Mouse (Mus musculus): Measurements from ENCODE around the gene Prelid1. TPM values are rescaled to one million over a fixed set of nuclear protein-coding genes. Genes with fewer than 3 reads are reported as not detected.

The Prelid1 gene
- polyA plus RNA-seq, 1 experiment from 2014 or later: 353 TPM

GRCm38 (mm10) chr13:55344286-55344685, 24.0 kb downstream of the Prelid1 start:
- no peak for ATAC-seq
- Histone ChIP-seq H3K36me3 (ENCODE audit: control insufficient read depth, insufficient read depth, low read length) (peaks cover 25% of the 10 kb centered on the region), H3K9me3 (ENCODE audit: control insufficient read depth, low read length) (no peaks in the 10 kb centered on the region), H3K4me1 (ENCODE audit: control insufficient read depth, insufficient read depth, low read depth, low read length) (no peaks in the 10 kb centered on the region), H3K9ac (ENCODE audit: low read depth, low read length) (no peak overlapping the region), H3K27ac (ENCODE audit: low read depth, low read length) (no peak overlapping the region), H3K27me3 (replicated peaks; ENCODE audit: control insufficient read depth, insufficient read depth, low read length) (no peaks in the 10 kb centered on the region), H3K4me3 (ENCODE audit: low read length) (no peak overlapping the region), H3K4me2 (ENCODE audit: low read length) (no peak overlapping the region)
- WGBS: 85% methylated on average over 7 of the region's 7 CpGs

DNA sequence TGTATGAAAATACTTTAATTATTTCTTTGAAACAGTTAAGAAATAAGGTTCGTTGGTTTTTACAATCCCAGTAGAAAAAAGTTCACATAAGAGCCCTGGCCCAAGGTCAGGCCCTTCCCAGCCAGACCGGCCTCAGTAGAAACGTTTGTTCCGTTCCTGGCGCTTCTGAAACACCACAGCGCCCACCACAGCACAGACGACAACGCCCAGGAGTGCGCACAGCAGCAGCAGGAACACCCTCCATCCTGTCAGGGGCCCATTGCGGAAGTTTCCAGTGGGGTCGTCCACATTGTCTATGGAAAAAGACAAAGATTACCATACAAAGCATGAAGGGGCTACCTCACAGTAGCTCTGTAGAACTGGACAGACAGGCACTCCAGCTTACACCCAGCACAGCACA, 26.4 kb downstream of the Prelid1 start:
- H3K9ac ChIP-seq (ENCODE audit: low read depth, low read length): no peak overlapping the region
- no peak for ATAC-seq
- WGBS: 78% methylated on average over 11 of the region's 11 CpGs

GRCm38 (mm10) chr13:55361145-55361544, 40.8 kb downstream of the Prelid1 start:
- Histone ChIP-seq H3K4me2 (ENCODE audit: low read length) (peak overlapping the region; percentile 74), H3K9ac (ENCODE audit: low read depth, low read length) (no peak overlapping the region), H3K9me3 (ENCODE audit: control insufficient read depth, low read length) (no peaks in the 10 kb centered on the region), H3K4me3 (ENCODE audit: low read length) (peak overlapping the region; percentile 70), H3K27me3 (replicated peaks; ENCODE audit: control insufficient read depth, insufficient read depth, low read length) (no peaks in the 10 kb centered on the region), H3K27ac (ENCODE audit: low read depth, low read length) (no peak overlapping the region), H3K4me1 (ENCODE audit: control insufficient read depth, insufficient read depth, low read depth, low read length) (peaks cover 18% of the 10 kb centered on the region), H3K36me3 (ENCODE audit: control insufficient read depth, insufficient read depth, low read length) (peaks cover 9% of the 10 kb centered on the region; the same call in 1 of the 2 replicates)
- no peak for ATAC-seq

More for the DNA sequence above, 26.4 kb downstream of the Prelid1 start:
- H3K27me3 ChIP-seq (replicated peaks; ENCODE audit: control insufficient read depth, insufficient read depth, low read length): no peaks in the 10 kb centered on the region
- no peak overlapping the region for H3K27ac ChIP-seq (ENCODE audit: low read depth, low read length)
- no peak overlapping the region for H3K4me3 ChIP-seq (ENCODE audit: low read length)
- H3K4me2 ChIP-seq (ENCODE audit: low read length): no peak overlapping the region
- H3K36me3 ChIP-seq (ENCODE audit: control insufficient read depth, insufficient read depth, low read length): peaks cover 40% of the 10 kb centered on the region
- H3K9me3 ChIP-seq (ENCODE audit: control insufficient read depth, low read length): no peaks in the 10 kb centered on the region
- no peaks in the 10 kb centered on the region for H3K4me1 ChIP-seq (ENCODE audit: control insufficient read depth, insufficient read depth, low read depth, low read length)

GRCm38 (mm10) chr13:55361974-55362452, 41.7 kb downstream of the Prelid1 start:
- Histone ChIP-seq H3K27ac (ENCODE audit: low read depth, low read length) (peak overlapping the region; percentile 76), H3K9ac (ENCODE audit: low read depth, low read length) (peak overlapping the region; percentile 70), H3K4me3 (ENCODE audit: low read length) (peak overlapping the region; percentile 70), H3K4me1 (ENCODE audit: control insufficient read depth, insufficient read depth, low read depth, low read length) (peaks cover 18% of the 10 kb centered on the region), H3K36me3 (ENCODE audit: control insufficient read depth, insufficient read depth, low read length) (peaks cover 7% of the 10 kb centered on the region; the same call in 1 of the 2 replicates), H3K4me2 (ENCODE audit: low read length) (peak overlapping the region; percentile 74), H3K27me3 (replicated peaks; ENCODE audit: control insufficient read depth, insufficient read depth, low read length) (no peaks in the 10 kb centered on the region; the same call in 1 of the 2 replicates), H3K9me3 (ENCODE audit: control insufficient read depth, low read length) (no peaks in the 10 kb centered on the region)
- 1% methylated on average over 31 of the region's 32 CpGs for WGBS
- ATAC-seq: peak; percentile 41

GRCm38 (mm10) chr13:55362453-55363060, 42.3 kb downstream of the Prelid1 start, which contains the start of gene Lman2:
TSS of gene Lman2 (minus strand) at chr13:55362783.
- H3K27me3 ChIP-seq (replicated peaks; ENCODE audit: control insufficient read depth, insufficient read depth, low read length): no peaks in the 10 kb centered on the region; the same call in 1 of the 2 replicates
- ATAC-seq: peak; percentile 99
- H3K27ac ChIP-seq (ENCODE audit: low read depth, low read length): peak within 1 kb of the TSS; percentile 76
- no peaks in the 10 kb centered on the region for H3K9me3 ChIP-seq (ENCODE audit: control insufficient read depth, low read length)
- H3K4me1 ChIP-seq (ENCODE audit: control insufficient read depth, insufficient read depth, low read depth, low read length): peaks cover 18% of the 10 kb centered on the region
- H3K9ac ChIP-seq (ENCODE audit: low read depth, low read length): peak within 1 kb of the TSS; percentile 70
- WGBS: under 1% methylated on average over 35 of the region's 35 CpGs
- peak within 1 kb of the TSS; percentile 74 for H3K4me2 ChIP-seq (ENCODE audit: low read length)
- peaks cover 7% of the 10 kb centered on the region; the same call in 1 of the 2 replicates for H3K36me3 ChIP-seq (ENCODE audit: control insufficient read depth, insufficient read depth, low read length)
- peak within 1 kb of the TSS; percentile 70 for H3K4me3 ChIP-seq (ENCODE audit: low read length)

- no peak overlapping the region for H3K27ac ChIP-seq (ENCODE audit: low read depth, low read length)
- no peaks in the 10 kb centered on the region for H3K4me1 ChIP-seq (ENCODE audit: control insufficient read depth, insufficient read depth, low read depth, low read length)
- 90% methylated on average over 7 of the region's 7 CpGs for WGBS
- no peaks in the 10 kb centered on the region for H3K9me3 ChIP-seq (ENCODE audit: control insufficient read depth, low read length)
- no peak overlapping the region for H3K9ac ChIP-seq (ENCODE audit: low read depth, low read length)
- no peaks in the 10 kb centered on the region; the same call in none of the 2 replicates for H3K27me3 ChIP-seq (replicated peaks; ENCODE audit: control insufficient read depth, insufficient read depth, low read length)
- ATAC-seq: no peak
- no peaks in the 10 kb centered on the region for H3K36me3 ChIP-seq (ENCODE audit: control insufficient read depth, insufficient read depth, low read length)
- H3K4me2 ChIP-seq (ENCODE audit: low read length): no peak overlapping the region
- no peak overlapping the region for H3K4me3 ChIP-seq (ENCODE audit: low read length)
Measured at GRCm38 (mm10) chr13:55368401-55368800, 48.1 kb downstream of the Prelid1 start.

DNA sequence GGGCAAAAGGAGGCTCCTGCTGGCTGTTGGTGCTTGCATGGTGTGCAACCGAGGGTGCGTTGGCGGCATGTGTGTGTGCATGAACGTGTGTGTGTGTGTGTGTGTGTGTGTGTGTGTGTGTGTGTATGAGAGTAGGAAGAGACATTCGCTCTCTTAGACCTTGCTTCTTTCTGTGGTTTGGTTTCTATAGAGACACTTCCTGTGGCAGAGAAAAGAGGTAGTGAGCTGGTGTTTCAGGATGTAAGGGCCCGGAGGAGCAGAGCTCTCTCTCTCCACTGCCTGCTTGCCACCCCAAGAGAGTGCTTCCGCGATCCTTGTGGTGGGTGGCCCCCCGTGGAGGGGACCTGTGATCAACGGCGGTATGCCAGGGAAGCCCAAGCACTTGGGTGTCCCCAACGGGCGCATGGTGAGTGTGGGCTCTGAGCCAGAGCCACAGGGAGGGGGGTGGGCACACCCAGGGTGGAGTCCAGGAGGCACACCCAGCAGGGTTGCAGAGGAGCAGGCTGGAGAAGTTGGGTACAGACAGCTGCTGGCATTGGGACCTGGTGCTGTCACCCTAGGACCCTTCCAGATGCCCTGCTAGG, 49.3 kb downstream of the Prelid1 start, which contains the start of gene Rgs14:
Gene Rgs14, plus strand, starts transcription at position 202 of the 584 bp plus-strand sequence.
- Histone ChIP-seq H3K36me3 (ENCODE audit: control insufficient read depth, insufficient read depth, low read length) (no peaks in the 10 kb centered on the region), H3K27me3 (replicated peaks; ENCODE audit: control insufficient read depth, insufficient read depth, low read length) (no peaks in the 10 kb centered on the region; the same call in none of the 2 replicates), H3K4me2 (ENCODE audit: low read length) (no peak within 1 kb of the TSS), H3K27ac (ENCODE audit: low read depth, low read length) (no peak within 1 kb of the TSS), H3K4me3 (ENCODE audit: low read length) (no peak within 1 kb of the TSS), H3K9me3 (ENCODE audit: control insufficient read depth, low read length) (no peaks in the 10 kb centered on the region), H3K9ac (ENCODE audit: low read depth, low read length) (no peak within 1 kb of the TSS), H3K4me1 (ENCODE audit: control insufficient read depth, insufficient read depth, low read depth, low read length) (no peaks in the 10 kb centered on the region)
- 70% methylated on average over 13 of the region's 13 CpGs for WGBS
- ATAC-seq: no peak

DNA sequence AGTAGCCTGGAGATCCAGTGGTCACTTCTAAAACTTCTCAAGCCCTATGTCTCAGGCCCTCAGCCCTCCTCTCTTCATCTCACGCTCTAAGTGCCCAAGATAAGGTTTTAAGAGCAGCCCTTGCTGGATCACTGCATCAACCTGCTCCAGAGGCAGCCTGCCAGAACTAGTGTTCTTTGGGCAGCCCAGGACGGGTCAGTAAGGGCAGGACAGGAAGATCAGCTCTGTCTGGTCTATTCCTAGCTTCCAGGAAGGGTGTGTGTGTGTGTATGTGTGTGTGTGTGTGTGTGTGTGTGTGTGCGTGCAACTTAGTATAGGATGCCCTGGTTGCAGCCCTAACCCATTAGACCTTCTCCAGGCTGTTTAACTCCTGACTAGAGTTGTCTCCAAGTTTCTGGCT, 49.9 kb downstream of the Prelid1 start:
- no peak overlapping the region for H3K27ac ChIP-seq (ENCODE audit: low read depth, low read length)
- no peaks in the 10 kb centered on the region for H3K4me1 ChIP-seq (ENCODE audit: control insufficient read depth, insufficient read depth, low read depth, low read length)
- ATAC-seq: no peak
- no peak overlapping the region for H3K4me3 ChIP-seq (ENCODE audit: low read length)
- no peak overlapping the region for H3K4me2 ChIP-seq (ENCODE audit: low read length)
- H3K9me3 ChIP-seq (ENCODE audit: control insufficient read depth, low read length): no peaks in the 10 kb centered on the region
- no peak overlapping the region for H3K9ac ChIP-seq (ENCODE audit: low read depth, low read length)
- 73% methylated on average over 3 of the region's 3 CpGs for WGBS
- no peaks in the 10 kb centered on the region; the same call in none of the 2 replicates for H3K27me3 ChIP-seq (replicated peaks; ENCODE audit: control insufficient read depth, insufficient read depth, low read length)
- H3K36me3 ChIP-seq (ENCODE audit: control insufficient read depth, insufficient read depth, low read length): no peaks in the 10 kb centered on the region

DNA sequence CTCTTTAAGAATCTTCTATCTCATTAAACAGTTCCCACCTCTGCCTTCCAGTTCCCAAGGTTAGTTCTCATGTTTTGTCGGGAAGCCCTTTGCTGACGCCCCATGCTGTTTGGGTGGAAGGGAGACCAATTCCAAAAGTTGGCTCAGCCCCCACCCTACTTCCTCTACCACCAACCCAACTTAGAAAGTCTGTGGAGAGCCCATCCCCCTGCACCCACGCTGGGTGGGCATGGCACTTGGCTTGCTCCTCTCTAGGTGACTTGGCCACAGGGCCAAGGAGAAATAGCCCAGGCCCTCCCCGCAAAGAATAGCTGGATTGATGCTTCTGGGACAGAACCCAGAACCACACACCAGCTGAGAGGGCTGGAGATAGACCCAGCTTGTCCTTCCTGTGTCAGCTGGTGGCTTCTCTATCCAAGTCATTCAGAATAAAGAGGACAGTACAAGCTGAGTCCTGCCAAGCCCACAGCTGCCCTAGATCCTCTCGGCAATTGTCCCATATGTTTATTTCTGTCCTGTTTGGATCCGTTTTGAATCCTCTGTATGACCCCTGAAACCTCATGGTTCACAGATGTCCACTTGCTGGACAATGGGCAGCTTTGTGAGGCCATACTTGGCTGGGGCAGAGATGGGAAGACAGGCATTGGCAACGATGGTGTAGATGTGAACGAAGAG, 50.8 kb downstream of the Prelid1 start:
- WGBS: 69% methylated on average over 8 of the region's 8 CpGs
- Histone ChIP-seq H3K9me3 (ENCODE audit: control insufficient read depth, low read length) (no peaks in the 10 kb centered on the region), H3K27me3 (replicated peaks; ENCODE audit: control insufficient read depth, insufficient read depth, low read length) (no peaks in the 10 kb centered on the region; the same call in none of the 2 replicates), H3K36me3 (ENCODE audit: control insufficient read depth, insufficient read depth, low read length) (no peaks in the 10 kb centered on the region), H3K4me2 (ENCODE audit: low read length) (no peak overlapping the region), H3K9ac (ENCODE audit: low read depth, low read length) (no peak overlapping the region), H3K4me1 (ENCODE audit: control insufficient read depth, insufficient read depth, low read depth, low read length) (no peaks in the 10 kb centered on the region), H3K4me3 (ENCODE audit: low read length) (no peak overlapping the region), H3K27ac (ENCODE audit: low read depth, low read length) (no peak overlapping the region)
- no peak for ATAC-seq
